Mouse (Mus musculus): ENCODE data around the gene Usp43. TPM values are rescaled to one million over a fixed set of nuclear protein-coding genes. Genes with fewer than 3 reads are reported as not detected.

Gene Usp43
- total and polyA plus RNA-seq, 3 experiments, result not detected

- no peak overlapping the region for H3K4me2 ChIP-seq (ENCODE audit: insufficient read depth, low read depth, poor library complexity, severe bottlenecking)
- dilution Hi-C loops (cut with MboI; ENCODE audit: extremely low pct_ligation_motif_present, extremely low pct_unique_long_range_greater_than_20kb, low sequenced_read_pairs), result no loop called here
These were observed 10.9 kb downstream of the Usp43 start for GRCm38 (mm10) chr11:67911074-67911473.

GRCm38 (mm10) chr11:67903756-67904155 is 18.2 kb downstream of the Usp43 start:
- no peak for DNase-seq (ENCODE audit: extremely low read depth)
- H3K4me3 ChIP-seq (replicated peaks in 1 of 3; ENCODE audit: low read depth in 2 of 3, low read length in 2 of 3, poor library complexity in 1 of 3), result no peak overlapping the region
- dilution Hi-C loops (cut with MboI; ENCODE audit: extremely low pct_ligation_motif_present, extremely low pct_unique_long_range_greater_than_20kb, low sequenced_read_pairs), result no loop called here
- H3K27me3 ChIP-seq (replicated peaks), result peaks cover 12% of the 10 kb centered on the region
- no peak overlapping the region for H3K9ac ChIP-seq (ENCODE audit: insufficient read depth, low read depth)
- no peaks in the 10 kb centered on the region for H3K79me2 ChIP-seq (replicated peaks; ENCODE audit: control insufficient read depth, extremely low read depth, insufficient read depth, poor library complexity, severe bottlenecking)
- H3K9me3 ChIP-seq (replicated peaks; ENCODE audit: low read length), result no peaks in the 10 kb centered on the region
- peaks cover 3% of the 10 kb centered on the region in 2 experiments for H3K4me1 ChIP-seq (ENCODE audit: control insufficient read depth in 1 of 2, insufficient read depth in 2 of 2)
- no peak overlapping the region for H3K27ac ChIP-seq (ENCODE audit: insufficient read depth, low read depth)
- no peak for TF ChIP-seq BHLHE40 (IDR thresholded peaks at IDR 0.05; ENCODE audit: low read depth, low read length)
- TF ChIP-seq MYC (IDR thresholded peaks at IDR 0.05; ENCODE audit: low read depth, low read length), result no peak
- TF ChIP-seq POLR2A (IDR thresholded peaks at IDR 0.05; ENCODE audit: low read depth, low read length), result no peak
- TF ChIP-seq POLR2AphosphoS2 (IDR thresholded peaks at IDR 0.05; ENCODE audit: low read depth, low read length), result no peak
- TF ChIP-seq MAX (IDR thresholded peaks at IDR 0.05; ENCODE audit: low read length), result no peak
- in situ Hi-C loops (cut with MboI; ENCODE audit: low pct_ligation_motif_present, low pct_unique_long_range_greater_than_20kb, low sequenced_read_pairs), result no loop called here
- H3K36me3 ChIP-seq (replicated peaks in 1 of 2; ENCODE audit: control insufficient read depth in 1 of 2, insufficient read depth in 1 of 2, low read length in 1 of 2), result no peaks in the 10 kb centered on the region
- no peak overlapping the region for H3K4me2 ChIP-seq (ENCODE audit: insufficient read depth, low read depth, poor library complexity, severe bottlenecking)

More at GRCm38 (mm10) chr11:67911074-67911473, 10.9 kb downstream of the Usp43 start:
- Histone ChIP-seq H3K4me3 (replicated peaks in 1 of 3; ENCODE audit: low read depth in 2 of 3, low read length in 2 of 3, poor library complexity in 1 of 3) (no peak overlapping the region), H3K27ac (ENCODE audit: insufficient read depth, low read depth) (no peak overlapping the region), H3K9ac (ENCODE audit: insufficient read depth, low read depth) (no peak overlapping the region), H3K79me2 (replicated peaks; ENCODE audit: control insufficient read depth, extremely low read depth, insufficient read depth, poor library complexity, severe bottlenecking) (no peaks in the 10 kb centered on the region), H3K36me3 (replicated peaks in 1 of 2; ENCODE audit: control insufficient read depth in 1 of 2, insufficient read depth in 1 of 2, low read length in 1 of 2) (no peaks in the 10 kb centered on the region), H3K9me3 (replicated peaks; ENCODE audit: low read length) (no peaks in the 10 kb centered on the region), H3K27me3 (replicated peaks) (peaks cover 48% of the 10 kb centered on the region), H3K4me1 (ENCODE audit: control insufficient read depth in 1 of 2, insufficient read depth in 2 of 2) (no peaks in the 10 kb centered on the region)
- in situ Hi-C loops (cut with MboI; ENCODE audit: low pct_ligation_motif_present, low pct_unique_long_range_greater_than_20kb, low sequenced_read_pairs), result no loop called here
- TF ChIP-seq NELFE (IDR thresholded peaks at IDR 0.05; ENCODE audit: low read depth, low read length) (no peak), MAZ (IDR thresholded peaks at IDR 0.05; ENCODE audit: low read depth, low read length) (no peak), USF2 (conservative IDR thresholded peaks at IDR 0.05; ENCODE audit: low read depth, low read length) (no peak), JUN (IDR thresholded peaks at IDR 0.05; ENCODE audit: insufficient read depth, low read depth, low read length) (no peak), CHD1 (IDR thresholded peaks at IDR 0.05; ENCODE audit: low read depth, low read length) (no peak)
- DNase-seq (ENCODE audit: extremely low read depth), result no peak

- H3K4me1 ChIP-seq (ENCODE audit: control insufficient read depth in 1 of 2, insufficient read depth in 2 of 2), result peaks cover 5 to 7% of the 10 kb centered on the region in 2 experiments
- no peaks in the 10 kb centered on the region for H3K79me2 ChIP-seq (replicated peaks; ENCODE audit: control insufficient read depth, extremely low read depth, insufficient read depth, poor library complexity, severe bottlenecking)
- peaks cover 12% of the 10 kb centered on the region for H3K27me3 ChIP-seq (replicated peaks)
- in situ Hi-C loops (cut with MboI; ENCODE audit: low pct_ligation_motif_present, low pct_unique_long_range_greater_than_20kb, low sequenced_read_pairs) (no loop called here), dilution Hi-C loops (cut with MboI; ENCODE audit: extremely low pct_ligation_motif_present, extremely low pct_unique_long_range_greater_than_20kb, low sequenced_read_pairs) (no loop called here)
- peak; percentile 64 for DNase-seq (ENCODE audit: extremely low read depth)
- TF ChIP-seq ETS1 (conservative IDR thresholded peaks at IDR 0.05; ENCODE audit: low read depth, low read length) (peak; percentile 53), RAD21 (IDR thresholded peaks at IDR 0.05; ENCODE audit: low read depth, low read length) (peak; percentile 69), IRF4 (IDR thresholded peaks at IDR 0.05; ENCODE audit: low read depth, low read length) (0 out of 2 replicates have a peak, but pooled peaks have one; percentile 20), NELFE (IDR thresholded peaks at IDR 0.05; ENCODE audit: low read depth, low read length) (no peak), CTCF (conservative IDR thresholded peaks at IDR 0.05 in 1 of 2, IDR thresholded peaks at IDR 0.05 in 1 of 2; ENCODE audit: low read depth in 2 of 2, low read length in 2 of 2) (peak; percentile 91 to 93), SMC3 (IDR thresholded peaks at IDR 0.05; ENCODE audit: low read depth, low read length) (peak; percentile 66), KAT2A (IDR thresholded peaks at IDR 0.05; ENCODE audit: insufficient replicate concordance, low read length) (no peak)
- no peak overlapping the region for H3K9ac ChIP-seq (ENCODE audit: insufficient read depth, low read depth)
- no peaks in the 10 kb centered on the region for H3K9me3 ChIP-seq (replicated peaks; ENCODE audit: low read length)
- H3K36me3 ChIP-seq (replicated peaks in 1 of 2; ENCODE audit: control insufficient read depth in 1 of 2, insufficient read depth in 1 of 2, low read length in 1 of 2), result no peaks in the 10 kb centered on the region
- H3K27ac ChIP-seq (ENCODE audit: insufficient read depth, low read depth), result no peak overlapping the region
- H3K4me2 ChIP-seq (ENCODE audit: insufficient read depth, low read depth, poor library complexity, severe bottlenecking), result no peak overlapping the region
- no peak overlapping the region for H3K4me3 ChIP-seq (replicated peaks in 1 of 3; ENCODE audit: low read depth in 2 of 3, low read length in 2 of 3, poor library complexity in 1 of 3)
These were observed 24.8 kb downstream of the Usp43 start for GRCm38 (mm10) chr11:67897064-67897560.
